Mouse (Mus musculus) retina, postnatal 7 days (tissue): ENCODE results near the gene Tmem107.

ENCODE experiments used
- DNase-seq: peaks from one replicate; pipeline ENCODE4 v3.0.0-alpha.2; 2012; ENCODE audit warnings: low read depth, low spot score

Gene Tmem107

GRCm38 (mm10) chr11:69073951-69074775 lies 3.6 kb downstream of the Tmem107 start:
- DNase-seq = no peak

DNA sequence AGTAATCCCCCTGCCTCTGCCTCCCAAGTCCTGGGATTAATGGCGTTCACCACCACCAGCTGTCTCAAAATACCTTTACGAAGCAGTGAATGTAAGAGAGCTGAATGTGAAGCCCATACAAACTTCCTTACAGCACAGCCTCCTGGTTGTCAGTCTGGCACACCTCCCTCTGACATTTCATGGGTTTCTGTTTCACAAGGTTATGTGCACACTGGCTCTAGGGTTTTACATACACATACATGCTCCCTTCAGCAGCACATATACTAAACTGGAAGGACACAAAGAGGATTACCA lies 4.1 kb downstream of the Tmem107 start:
- no peak for DNase-seq

DNA sequence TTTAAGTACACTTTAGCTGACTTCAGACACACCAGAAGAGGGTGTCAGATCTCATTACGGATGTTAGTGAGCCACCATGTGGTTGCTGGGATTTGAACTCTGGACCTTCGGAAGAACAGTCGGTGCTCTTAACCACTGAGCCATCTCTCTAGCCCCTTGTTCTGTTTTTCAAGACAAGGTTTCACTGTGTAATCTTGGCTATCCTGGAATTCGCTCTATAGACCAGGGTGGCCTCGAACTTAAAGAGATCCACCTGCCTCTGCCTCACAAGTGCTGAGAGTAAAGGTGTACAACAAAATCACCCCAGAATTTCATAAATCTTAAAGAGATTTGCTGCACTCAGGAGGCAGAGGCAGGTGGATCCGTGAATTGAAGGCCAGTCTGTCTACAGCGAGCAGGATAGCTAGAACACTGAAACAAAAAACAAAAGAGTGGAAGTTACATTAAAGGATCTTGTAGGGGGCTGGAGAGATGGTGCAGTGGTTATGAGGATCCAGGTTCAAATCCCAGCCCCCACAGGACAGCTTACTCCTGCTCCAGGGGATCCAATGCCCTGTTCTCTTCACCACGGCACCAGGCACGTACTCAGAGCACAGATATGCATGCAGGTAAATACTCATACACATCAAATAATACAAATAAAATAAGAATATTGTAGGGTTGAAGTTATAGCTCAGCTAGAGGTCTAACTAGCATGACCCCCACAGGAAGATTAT lies 5.3 kb downstream of the Tmem107 start:
- no peak for DNase-seq

DNA sequence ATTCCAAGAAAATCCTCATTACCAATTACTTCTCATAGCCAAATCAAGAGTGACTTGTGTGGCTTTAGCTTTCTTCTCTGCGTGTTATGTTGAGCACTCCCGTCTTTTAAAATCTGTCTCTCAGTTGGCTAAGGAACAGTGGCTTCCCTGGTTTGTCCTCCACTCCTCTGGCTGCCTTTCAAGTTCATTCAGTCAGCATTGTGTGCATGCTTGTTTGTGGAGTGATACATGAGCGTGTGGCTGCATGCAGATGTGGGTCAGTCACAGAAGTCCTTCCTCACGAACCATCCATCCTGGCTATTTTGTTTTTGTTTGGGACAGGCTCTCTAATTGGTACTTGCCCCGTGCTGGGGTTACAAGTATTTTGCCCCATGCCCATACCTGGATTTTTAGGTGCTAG lies 6.0 kb downstream of the Tmem107 start:
- no peak for DNase-seq

- no peak for DNase-seq
Measured at GRCm38 (mm10) chr11:69077316-69077715, 6.7 kb downstream of the Tmem107 start.

GRCm38 (mm10) chr11:69078041-69078440 lies 7.4 kb downstream of the Tmem107 start:
- no peak for DNase-seq

GRCm38 (mm10) chr11:69078805-69079438 lies 8.3 kb downstream of the Tmem107 start:
- DNase-seq = no peak

GRCm38 (mm10) chr11:69080102-69080854 lies 9.7 kb downstream of the Tmem107 start:
- no peak for DNase-seq

- no peak for DNase-seq
Measured at GRCm38 (mm10) chr11:69080855-69081222, 10.2 kb downstream of the Tmem107 start.

- no peak for DNase-seq
Measured at GRCm38 (mm10) chr11:69081613-69082012, 11.0 kb downstream of the Tmem107 start.

DNA sequence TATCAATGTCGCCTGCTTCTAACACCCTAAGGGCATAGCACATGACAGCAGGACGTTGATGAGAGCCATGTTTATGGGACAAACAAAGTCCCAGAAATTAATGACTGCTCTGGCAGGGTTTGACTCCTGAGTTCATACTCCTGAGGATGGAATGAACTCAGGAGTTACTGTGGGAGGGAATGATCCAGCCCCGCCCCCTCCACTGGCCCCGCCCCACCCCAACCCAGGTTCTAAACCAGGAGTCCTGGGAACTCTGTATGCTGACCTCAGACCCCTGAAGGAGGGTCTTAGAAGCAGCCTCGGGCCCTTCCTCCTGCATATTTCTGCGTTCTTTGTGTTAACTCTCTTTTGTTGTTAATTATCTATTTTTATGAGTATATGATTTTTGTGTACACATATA lies 15.0 kb downstream of the Tmem107 start:
- no peak for DNase-seq

GRCm38 (mm10) chr11:69086390-69086789 lies 15.8 kb downstream of the Tmem107 start:
- no peak for DNase-seq

- no peak for DNase-seq
Measured at GRCm38 (mm10) chr11:69087082-69087481, 16.5 kb downstream of the Tmem107 start.

- no peak for DNase-seq
Measured at GRCm38 (mm10) chr11:69087597-69087996, 17.0 kb downstream of the Tmem107 start.

DNA sequence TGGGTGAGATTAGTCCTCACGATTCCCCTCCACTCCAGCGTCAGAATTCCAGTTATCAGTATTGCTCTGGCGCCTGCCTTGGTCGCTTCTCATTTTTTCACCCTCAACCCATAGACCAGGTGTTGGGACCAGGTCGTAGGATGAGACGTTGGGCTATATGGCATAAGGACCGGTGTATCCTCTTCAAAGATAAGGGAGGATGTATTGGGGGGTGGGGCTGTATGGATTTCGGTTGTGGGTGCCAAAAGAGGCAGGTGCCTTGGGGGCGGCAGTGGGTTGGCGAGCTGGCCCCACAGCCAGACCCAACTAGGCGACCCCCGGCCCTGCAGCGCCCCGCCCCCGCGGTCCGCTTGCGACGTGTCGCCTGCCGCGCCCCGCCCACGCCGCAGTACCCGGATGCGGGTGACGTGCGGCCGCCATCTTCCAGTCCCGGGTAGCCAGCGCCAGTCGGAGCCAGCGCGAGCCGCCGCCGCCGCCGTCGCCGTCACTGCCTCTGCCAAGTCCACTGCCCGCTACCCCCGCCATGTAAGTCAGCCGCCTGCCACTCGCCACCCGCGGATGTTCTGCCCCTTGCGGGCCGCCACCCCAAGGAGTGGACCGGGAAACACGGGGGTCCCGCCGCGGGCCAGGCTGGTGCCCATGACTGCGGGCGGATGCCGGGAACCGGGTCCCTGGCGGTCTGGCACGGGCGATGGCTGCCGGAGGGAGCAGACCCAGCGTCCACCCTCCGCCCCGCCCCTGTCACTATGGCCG lies 17.7 kb downstream of the Tmem107 start, which contains the start of gene Vamp2:
Gene Vamp2, plus strand, starts transcription at position 388 of the 753 bp plus-strand sequence.
- peak; percentile 85 for DNase-seq

- DNase-seq = no peak
Measured at GRCm38 (mm10) chr11:69088856-69089615, 18.4 kb downstream of the Tmem107 start.

- no peak for DNase-seq
Measured at GRCm38 (mm10) chr11:69089616-69090290, 19.1 kb downstream of the Tmem107 start.

DNA sequence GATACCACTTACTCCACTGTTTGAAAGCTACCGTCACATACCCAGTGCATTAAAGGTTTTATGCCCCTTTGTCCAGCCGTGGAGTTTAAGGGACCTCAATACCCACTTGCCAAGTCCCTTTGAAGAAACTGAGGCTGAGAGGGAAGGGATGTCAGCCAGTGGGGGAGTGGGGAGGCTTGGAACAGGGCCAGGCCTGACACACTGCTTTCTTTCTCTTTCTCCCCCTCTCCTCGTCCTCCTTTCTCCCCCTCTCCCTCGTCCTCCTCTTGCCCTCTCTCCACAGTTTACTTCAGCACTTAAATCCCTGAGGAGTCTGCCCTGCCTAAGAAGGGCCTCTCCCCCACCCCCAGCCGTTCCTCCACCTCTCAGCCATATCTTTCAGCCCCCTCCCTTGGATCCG lies 19.8 kb downstream of the Tmem107 start:
- DNase-seq = no peak

GRCm38 (mm10) chr11:69091566-69092385 lies 21.2 kb downstream of the Tmem107 start:
- no peak for DNase-seq
